Mouse (Mus musculus) liver, adult 2 months (tissue): Measurements from ENCODE around the gene Cfap44.

ENCODE experiments used
- CTCF ChIP-seq: fragments of 200-500 bp; IDR thresholded peaks from 2 replicates; pipeline ENCODE4 v1.5.1; 2011; ENCODE audit warnings: low read depth, low read length, control low read depth
- POLR2A ChIP-seq: fragments of 200-500 bp; IDR thresholded peaks from 2 replicates; pipeline ENCODE4 v1.6.1; 2011; ENCODE audit warnings: low read length, control low read depth; ENCODE audit not compliant: insufficient read depth; ENCODE audit errors: extremely low read depth

GRCm38 (mm10) chr16:44496971-44497464 lies 102.4 kb downstream of the Cfap44 start:
- TF ChIP-seq CTCF (no peak), POLR2A (no peak)
